Mouse (Mus musculus): ENCODE measurements at regions not wholly inside any gene's neighbourhood (a gene's known extent, or its start where the extent isn't known, plus 50 kb on each side); places are given as distances from the start of the nearest gene placed in this dataset.

- TF ChIP-seq ZC3H11A (IDR thresholded peaks at IDR 0.05; ENCODE audit: borderline replicate concordance, low read depth, low read length) (no peak), HCFC1 (IDR thresholded peaks at IDR 0.05; ENCODE audit: borderline replicate concordance, insufficient read depth, low read length) (no peak), MAFK (IDR thresholded peaks at IDR 0.05; ENCODE audit: insufficient read depth, low read depth, low read length) (no peak)
Observed at GRCm38 (mm10) chr11:45514415-45515271, 337.2 kb upstream of the Clint1 start.
